Mouse (Mus musculus): ENCODE measurements around the gene Rpp25. TPM values are rescaled to one million over a fixed set of nuclear protein-coding genes. Genes with fewer than 3 reads are reported as not detected.

Gene Rpp25
- polyA plus RNA-seq, 1 experiment from 2014 or later = 0.91 TPM

- no peaks in the 10 kb centered on the region for H3K27me3 ChIP-seq (ENCODE audit: control insufficient read depth, insufficient read depth, low read length)
- H3K36me3 ChIP-seq (replicated peaks; ENCODE audit: control insufficient read depth, insufficient read depth, low read depth, low read length) = no peaks in the 10 kb centered on the region
- no peaks in the 10 kb centered on the region for H3K9me3 ChIP-seq (replicated peaks; ENCODE audit: control insufficient read depth, low read length)
- no peaks in the 10 kb centered on the region for H3K4me1 ChIP-seq (ENCODE audit: control insufficient read depth, insufficient read depth, low read length)
- peak; percentile 95 for ATAC-seq (replicated peaks; ENCODE audit: insufficient number of reproducible peaks, low FRiP score, low TSS enrichment, low read depth)
- peak within 1 kb of the TSS; percentile 48 for H3K27ac ChIP-seq (replicated peaks; ENCODE audit: low read depth, low read length)
- H3K4me2 ChIP-seq (ENCODE audit: low read depth, low read length) = peak within 1 kb of the TSS; percentile 85
- DNase-seq (ENCODE audit: low spot score) = peak; percentile 95
- H3K9ac ChIP-seq (replicated peaks; ENCODE audit: low read length) = peak within 1 kb of the TSS; percentile 94
- peak within 1 kb of the TSS; percentile 97 for H3K4me3 ChIP-seq (ENCODE audit: low read depth, low read length)
- 0% methylated on average over 81 of the region's 95 CpGs for WGBS
These were observed 17.5 kb downstream of the Rpp25 start, which contains the start of gene Cox5a for GRCm38 (mm10) chr9:57521056-57521911. TSS of gene Cox5a (plus strand) at chr9:57521274.

- Histone ChIP-seq H3K27ac (replicated peaks; ENCODE audit: low read depth, low read length) (no peak overlapping the region), H3K36me3 (replicated peaks; ENCODE audit: control insufficient read depth, insufficient read depth, low read depth, low read length) (no peaks in the 10 kb centered on the region), H3K4me1 (ENCODE audit: control insufficient read depth, insufficient read depth, low read length) (no peaks in the 10 kb centered on the region), H3K4me2 (ENCODE audit: low read depth, low read length) (peak overlapping the region; percentile 85), H3K9me3 (replicated peaks; ENCODE audit: control insufficient read depth, low read length) (no peaks in the 10 kb centered on the region), H3K4me3 (ENCODE audit: low read depth, low read length) (peak overlapping the region; percentile 97), H3K9ac (replicated peaks; ENCODE audit: low read length) (peak overlapping the region; percentile 94), H3K27me3 (ENCODE audit: control insufficient read depth, insufficient read depth, low read length) (no peaks in the 10 kb centered on the region)
- ATAC-seq (replicated peaks; ENCODE audit: insufficient number of reproducible peaks, low FRiP score, low TSS enrichment, low read depth) (no peak), DNase-seq (ENCODE audit: low spot score) (no peak)
- WGBS = 48% methylated on average over 7 of the region's 7 CpGs
These were observed 18.5 kb downstream of the Rpp25 start for GRCm38 (mm10) chr9:57522114-57522860.

- H3K27me3 ChIP-seq (ENCODE audit: control insufficient read depth, insufficient read depth, low read length) = no peaks in the 10 kb centered on the region
- no peak overlapping the region for H3K4me3 ChIP-seq (ENCODE audit: low read depth, low read length)
- no peaks in the 10 kb centered on the region for H3K36me3 ChIP-seq (replicated peaks; ENCODE audit: control insufficient read depth, insufficient read depth, low read depth, low read length)
- H3K9ac ChIP-seq (replicated peaks; ENCODE audit: low read length) = no peak overlapping the region
- H3K9me3 ChIP-seq (replicated peaks; ENCODE audit: control insufficient read depth, low read length) = no peaks in the 10 kb centered on the region
- no peak for DNase-seq (ENCODE audit: low spot score)
- no peak for ATAC-seq (replicated peaks; ENCODE audit: insufficient number of reproducible peaks, low FRiP score, low TSS enrichment, low read depth)
- 79% methylated on average over 4 of the region's 4 CpGs for WGBS
- H3K4me1 ChIP-seq (ENCODE audit: control insufficient read depth, insufficient read depth, low read length) = no peaks in the 10 kb centered on the region
- no peak overlapping the region for H3K4me2 ChIP-seq (ENCODE audit: low read depth, low read length)
- H3K27ac ChIP-seq (replicated peaks; ENCODE audit: low read depth, low read length) = no peak overlapping the region
These were observed 19.0 kb downstream of the Rpp25 start for GRCm38 (mm10) chr9:57522861-57523246.

- H3K4me2 ChIP-seq (ENCODE audit: low read depth, low read length) = no peak overlapping the region
- WGBS = 86% methylated on average over 1 of the region's 1 CpGs
- H3K9me3 ChIP-seq (replicated peaks; ENCODE audit: control insufficient read depth, low read length) = no peaks in the 10 kb centered on the region
- no peak overlapping the region for H3K9ac ChIP-seq (replicated peaks; ENCODE audit: low read length)
- no peaks in the 10 kb centered on the region for H3K4me1 ChIP-seq (ENCODE audit: control insufficient read depth, insufficient read depth, low read length)
- H3K27me3 ChIP-seq (ENCODE audit: control insufficient read depth, insufficient read depth, low read length) = no peaks in the 10 kb centered on the region
- ATAC-seq (replicated peaks; ENCODE audit: insufficient number of reproducible peaks, low FRiP score, low TSS enrichment, low read depth) = no peak
- no peak overlapping the region for H3K4me3 ChIP-seq (ENCODE audit: low read depth, low read length)
- H3K27ac ChIP-seq (replicated peaks; ENCODE audit: low read depth, low read length) = no peak overlapping the region
- no peaks in the 10 kb centered on the region for H3K36me3 ChIP-seq (replicated peaks; ENCODE audit: control insufficient read depth, insufficient read depth, low read depth, low read length)
- DNase-seq (ENCODE audit: low spot score) = peak; percentile 85
These were observed 19.9 kb downstream of the Rpp25 start for GRCm38 (mm10) chr9:57523754-57524153.

GRCm38 (mm10) chr9:57524439-57524838 lies 20.6 kb downstream of the Rpp25 start:
- Histone ChIP-seq H3K4me1 (ENCODE audit: control insufficient read depth, insufficient read depth, low read length) (no peaks in the 10 kb centered on the region), H3K9ac (replicated peaks; ENCODE audit: low read length) (no peak overlapping the region), H3K4me2 (ENCODE audit: low read depth, low read length) (no peak overlapping the region), H3K27me3 (ENCODE audit: control insufficient read depth, insufficient read depth, low read length) (no peaks in the 10 kb centered on the region), H3K27ac (replicated peaks; ENCODE audit: low read depth, low read length) (no peak overlapping the region), H3K36me3 (replicated peaks; ENCODE audit: control insufficient read depth, insufficient read depth, low read depth, low read length) (no peaks in the 10 kb centered on the region), H3K9me3 (replicated peaks; ENCODE audit: control insufficient read depth, low read length) (no peaks in the 10 kb centered on the region), H3K4me3 (ENCODE audit: low read depth, low read length) (no peak overlapping the region)
- ATAC-seq (replicated peaks; ENCODE audit: insufficient number of reproducible peaks, low FRiP score, low TSS enrichment, low read depth) (no peak), DNase-seq (ENCODE audit: low spot score) (no peak)

- Histone ChIP-seq H3K36me3 (replicated peaks; ENCODE audit: control insufficient read depth, insufficient read depth, low read depth, low read length) (no peaks in the 10 kb centered on the region), H3K4me1 (ENCODE audit: control insufficient read depth, insufficient read depth, low read length) (no peaks in the 10 kb centered on the region), H3K4me2 (ENCODE audit: low read depth, low read length) (no peak overlapping the region), H3K9ac (replicated peaks; ENCODE audit: low read length) (no peak overlapping the region), H3K27me3 (ENCODE audit: control insufficient read depth, insufficient read depth, low read length) (no peaks in the 10 kb centered on the region), H3K9me3 (replicated peaks; ENCODE audit: control insufficient read depth, low read length) (no peaks in the 10 kb centered on the region), H3K4me3 (ENCODE audit: low read depth, low read length) (no peak overlapping the region), H3K27ac (replicated peaks; ENCODE audit: low read depth, low read length) (no peak overlapping the region)
- WGBS = 85% methylated on average over 2 of the region's 2 CpGs
- ATAC-seq (replicated peaks; ENCODE audit: insufficient number of reproducible peaks, low FRiP score, low TSS enrichment, low read depth) (no peak), DNase-seq (ENCODE audit: low spot score) (no peak)
These were observed 21.7 kb downstream of the Rpp25 start for GRCm38 (mm10) chr9:57525516-57525915.

GRCm38 (mm10) chr9:57526435-57526834 lies 22.6 kb downstream of the Rpp25 start:
- H3K9ac ChIP-seq (replicated peaks; ENCODE audit: low read length) = no peak overlapping the region
- H3K36me3 ChIP-seq (replicated peaks; ENCODE audit: control insufficient read depth, insufficient read depth, low read depth, low read length) = no peaks in the 10 kb centered on the region
- ATAC-seq (replicated peaks; ENCODE audit: insufficient number of reproducible peaks, low FRiP score, low TSS enrichment, low read depth) (no peak), DNase-seq (ENCODE audit: low spot score) (no peak)
- H3K27ac ChIP-seq (replicated peaks; ENCODE audit: low read depth, low read length) = no peak overlapping the region
- H3K9me3 ChIP-seq (replicated peaks; ENCODE audit: control insufficient read depth, low read length) = no peaks in the 10 kb centered on the region
- no peaks in the 10 kb centered on the region for H3K27me3 ChIP-seq (ENCODE audit: control insufficient read depth, insufficient read depth, low read length)
- H3K4me3 ChIP-seq (ENCODE audit: low read depth, low read length) = no peak overlapping the region
- H3K4me2 ChIP-seq (ENCODE audit: low read depth, low read length) = no peak overlapping the region
- H3K4me1 ChIP-seq (ENCODE audit: control insufficient read depth, insufficient read depth, low read length) = no peaks in the 10 kb centered on the region

GRCm38 (mm10) chr9:57531946-57532345 lies 28.1 kb downstream of the Rpp25 start:
- Histone ChIP-seq H3K4me1 (ENCODE audit: control insufficient read depth, insufficient read depth, low read length) (no peaks in the 10 kb centered on the region), H3K27ac (replicated peaks; ENCODE audit: low read depth, low read length) (no peak overlapping the region), H3K4me3 (ENCODE audit: low read depth, low read length) (no peak overlapping the region), H3K4me2 (ENCODE audit: low read depth, low read length) (no peak overlapping the region), H3K9ac (replicated peaks; ENCODE audit: low read length) (no peak overlapping the region), H3K27me3 (ENCODE audit: control insufficient read depth, insufficient read depth, low read length) (no peaks in the 10 kb centered on the region), H3K9me3 (replicated peaks; ENCODE audit: control insufficient read depth, low read length) (no peaks in the 10 kb centered on the region), H3K36me3 (replicated peaks; ENCODE audit: control insufficient read depth, insufficient read depth, low read depth, low read length) (no peaks in the 10 kb centered on the region)
- ATAC-seq (replicated peaks; ENCODE audit: insufficient number of reproducible peaks, low FRiP score, low TSS enrichment, low read depth) (no peak), DNase-seq (ENCODE audit: low spot score) (no peak)
- 63% methylated on average over 1 of the region's 1 CpGs for WGBS

Measured in embryonic facial prominence, embryonic 11.5 days (tissue).